Mouse (Mus musculus) intestine, postnatal 0 days (tissue): ENCODE results near the gene Gm11985. TPM values are rescaled to one million over a fixed set of nuclear protein-coding genes. Genes with fewer than 3 reads are reported as not detected.

Experiments used
- ATAC-seq: fragments of 200-750 bp; cut with Nextera tagmentation; 2 replicates; pipeline ENCODE4 v1.8.0; 2017; ENCODE audit warnings: mild to moderate bottlenecking, moderate TSS enrichment, moderate library complexity
- H3K27ac ChIP-seq: fragments of 300-500 bp; sonication (generic); 2 replicates; pipeline ENCODE4 v1.5.1; 2014; ENCODE audit warnings: mild to moderate bottlenecking, low read depth, low read length, moderate library complexity
- H3K27me3 ChIP-seq: fragments of 300-500 bp; sonication (generic); replicated peaks from 2 replicates; pipeline ENCODE4 v1.6.1; 2014; ENCODE audit warnings: low read length, mixed read lengths; ENCODE audit not compliant: control insufficient read depth, insufficient read depth
- H3K36me3 ChIP-seq: fragments of 300-500 bp; sonication (generic); 2 replicates; pipeline ENCODE4 v1.6.1; 2014; ENCODE audit warnings: mild to moderate bottlenecking, moderate library complexity; ENCODE audit not compliant: control insufficient read depth, insufficient read depth
- H3K4me1 ChIP-seq: fragments of 300-500 bp; sonication (generic); replicated peaks from 2 replicates; pipeline ENCODE4 v1.6.1; 2014; ENCODE audit warnings: antibody characterized with exemption, low read length, mixed read lengths; ENCODE audit not compliant: control insufficient read depth, insufficient read depth
- H3K4me2 ChIP-seq: fragments of 300-500 bp; sonication (generic); replicated peaks from 2 replicates; pipeline ENCODE4 v1.6.1; 2014; ENCODE audit warnings: low read depth, mild to moderate bottlenecking, moderate library complexity
- H3K4me3 ChIP-seq: fragments of 300-500 bp; sonication (generic); 2 replicates; pipeline ENCODE4 v1.5.1; 2014; ENCODE audit warnings: low read depth, low read length
- H3K9ac ChIP-seq: fragments of 300-500 bp; sonication (generic); 2 replicates; pipeline ENCODE4 v1.6.1; 2014; ENCODE audit warnings: mild to moderate bottlenecking, low read depth, low read length
- H3K9me3 ChIP-seq: fragments of 300-500 bp; sonication (generic); 2 replicates; pipeline ENCODE4 v1.6.1; 2016; ENCODE audit warnings: mixed run types; ENCODE audit not compliant: control insufficient read depth
- CTCF ChIP-seq: sonication (generic); IDR thresholded peaks from 2 replicates; pipeline ENCODE4 v1.5.1; 2016; ENCODE audit warnings: low read depth, mild to moderate bottlenecking, control low read depth, antibody characterized with exemption, moderate library complexity
- WGBS: fragments of 180-500 bp; shearing (Covaris S2); extraction: QIAGEN DNeasy Blood & Tissue Kit; methylation state at CpG from one replicate; pipeline ENCODE4 v1.1.7; 2014; 5-methylcytosine and 5-hydroxymethylcytosine counted together
- polyA plus RNA-seq: library from polyadenylated mRNA; unstranded; fragments of >200 nt; fragmentation: Nextera tagmentation; extraction: Ambion mirVana; gene quantifications from 2 replicates; pipeline ENCODE4 v1.2.1, GENCODE M21; 2015

The Gm11985 gene
- polyA plus RNA-seq, 1 experiment from 2014 or later: not detected

DNA sequence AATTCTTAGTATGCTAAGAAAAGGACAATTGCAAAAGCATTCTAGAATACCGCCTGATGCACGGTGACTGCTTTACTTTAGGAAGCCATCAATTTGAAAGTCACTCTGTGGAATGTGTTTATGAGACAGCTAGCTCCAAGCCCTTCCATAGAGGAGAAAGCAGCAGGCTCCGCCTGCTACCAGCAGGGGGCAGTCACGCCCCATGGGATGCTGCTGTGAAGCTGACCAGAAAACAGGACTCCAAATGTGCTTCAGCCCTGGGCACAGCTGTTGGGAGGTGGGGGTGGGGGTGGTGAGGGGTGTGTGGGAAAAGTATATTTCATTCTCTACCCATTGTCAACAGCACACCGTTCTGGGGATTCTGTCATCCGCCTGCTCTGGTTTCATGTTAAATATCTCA, 22.0 kb upstream of the Gm11985 start:
- Histone ChIP-seq H3K4me2 (no peak overlapping the region), H3K36me3 (no peaks in the 10 kb centered on the region), H3K9ac (no peak overlapping the region), H3K4me3 (no peak overlapping the region), H3K4me1 (no peaks in the 10 kb centered on the region), H3K27me3 (peaks cover 39% of the 10 kb centered on the region), H3K27ac (no peak overlapping the region), H3K9me3 (no peaks in the 10 kb centered on the region)
- ATAC-seq: no peak
- TF ChIP-seq CTCF: peak; percentile 91
- 14% methylated on average over 6 of the region's 6 CpGs for WGBS

DNA sequence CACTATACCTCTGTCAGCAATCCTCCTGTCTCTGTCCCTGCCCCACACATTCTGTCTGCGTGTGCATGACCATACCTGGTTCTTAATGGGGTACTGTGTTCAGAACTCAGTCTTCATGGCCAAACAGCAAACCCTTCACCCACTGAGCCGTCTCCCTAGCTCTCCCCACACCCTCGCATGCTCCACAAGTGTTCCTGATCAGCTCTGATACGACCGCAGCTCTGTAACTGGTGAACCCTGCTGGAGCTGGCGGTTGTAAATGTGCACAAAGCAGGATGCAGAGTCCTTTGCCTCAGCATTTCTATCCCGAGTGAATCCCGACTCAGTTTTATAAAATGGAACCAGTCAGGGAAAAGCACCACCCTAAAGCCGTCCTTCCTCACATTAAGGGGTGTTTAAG, 15.5 kb upstream of the Gm11985 start:
- Histone ChIP-seq H3K9me3 (no peaks in the 10 kb centered on the region), H3K27me3 (no peaks in the 10 kb centered on the region), H3K27ac (no peak overlapping the region), H3K4me1 (no peaks in the 10 kb centered on the region), H3K4me3 (no peak overlapping the region), H3K9ac (no peak overlapping the region), H3K36me3 (no peaks in the 10 kb centered on the region), H3K4me2 (no peak overlapping the region)
- ATAC-seq: no peak
- 86% methylated on average over 9 of the region's 9 CpGs for WGBS
- no peak for TF ChIP-seq CTCF

DNA sequence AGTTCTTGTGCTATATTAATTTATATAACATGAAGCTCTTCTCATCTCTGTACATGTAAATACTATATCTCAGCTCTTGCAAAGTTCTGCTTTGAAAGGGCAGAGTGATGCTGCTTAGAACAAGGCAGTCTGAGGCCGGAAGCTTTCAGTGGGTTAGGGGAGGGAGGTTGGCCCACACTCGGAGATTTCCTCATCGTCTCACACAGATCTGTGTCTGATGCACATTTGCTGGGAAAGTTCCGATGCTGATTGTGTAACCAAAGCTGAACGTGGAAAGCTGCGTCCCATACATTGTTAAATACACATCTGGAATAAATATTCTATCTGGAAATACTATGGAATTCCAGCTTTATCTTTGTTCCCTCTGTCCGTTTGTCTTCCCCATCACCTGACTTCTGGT, 13.8 kb upstream of the Gm11985 start:
- H3K4me3 ChIP-seq: no peak overlapping the region
- ATAC-seq: no peak
- no peak overlapping the region for H3K4me2 ChIP-seq
- 61% methylated on average over 7 of the region's 7 CpGs for WGBS
- H3K4me1 ChIP-seq: no peaks in the 10 kb centered on the region
- H3K36me3 ChIP-seq: no peaks in the 10 kb centered on the region
- H3K9me3 ChIP-seq: no peaks in the 10 kb centered on the region
- no peak for TF ChIP-seq CTCF
- H3K9ac ChIP-seq: no peak overlapping the region
- no peaks in the 10 kb centered on the region for H3K27me3 ChIP-seq
- no peak overlapping the region for H3K27ac ChIP-seq

DNA sequence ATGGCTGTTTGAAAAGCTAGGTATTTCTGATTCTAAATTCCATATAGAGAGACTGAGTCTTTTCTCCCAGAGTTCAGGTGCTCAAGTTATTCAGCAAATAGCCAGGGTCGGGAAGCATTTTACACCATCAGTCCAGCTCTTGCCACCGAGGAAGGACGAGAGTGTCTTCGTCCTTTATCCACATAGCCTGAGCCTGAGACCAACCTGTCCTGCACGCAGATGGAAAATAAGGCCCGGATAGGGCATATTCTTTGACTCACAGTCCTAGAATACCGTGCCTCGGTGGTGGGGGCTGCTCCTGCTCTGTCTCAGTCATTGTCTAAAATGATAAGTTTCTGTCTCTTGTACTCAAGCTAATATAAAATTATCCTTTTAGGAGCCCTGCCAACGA, 12.0 kb upstream of the Gm11985 start:
- H3K9me3 ChIP-seq: no peaks in the 10 kb centered on the region
- no peaks in the 10 kb centered on the region for H3K4me1 ChIP-seq
- WGBS: 76% methylated on average over 9 of the region's 9 CpGs
- H3K4me3 ChIP-seq: no peak overlapping the region
- H3K27me3 ChIP-seq: no peaks in the 10 kb centered on the region
- no peak overlapping the region for H3K4me2 ChIP-seq
- TF ChIP-seq CTCF: no peak
- H3K9ac ChIP-seq: no peak overlapping the region
- H3K27ac ChIP-seq: no peak overlapping the region
- no peaks in the 10 kb centered on the region for H3K36me3 ChIP-seq
- ATAC-seq: no peak

DNA sequence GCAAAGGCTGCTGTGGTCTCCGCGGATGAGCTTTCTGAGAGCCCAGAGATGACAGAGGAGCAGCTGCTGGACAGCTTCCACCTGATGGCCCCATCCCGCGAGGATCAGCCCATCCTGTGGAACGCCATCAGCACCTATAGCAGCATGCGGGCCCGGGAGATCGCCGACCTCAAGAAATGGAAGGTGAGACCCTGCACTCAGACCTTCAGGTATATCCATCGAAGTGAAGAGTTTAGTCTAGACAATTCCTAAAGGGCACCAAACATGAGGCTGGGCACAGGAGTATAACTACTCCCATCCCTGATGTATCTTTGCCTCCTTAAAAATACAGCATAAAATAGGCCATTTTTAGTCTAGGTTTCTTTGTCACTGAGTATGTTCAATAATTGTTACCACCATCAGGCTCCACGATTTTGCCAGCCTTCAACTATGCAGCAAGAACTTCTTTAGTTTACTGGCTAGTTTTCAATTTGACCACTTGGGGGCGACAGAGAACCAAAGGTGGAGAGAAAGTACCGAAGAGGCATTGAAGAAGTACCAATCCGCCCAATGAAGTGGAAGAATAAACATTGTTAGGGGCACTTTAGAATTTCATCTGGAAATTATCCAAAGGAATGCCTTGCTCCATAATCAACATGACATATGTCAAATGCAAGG, 11.5 kb upstream of the Gm11985 start:
- Histone ChIP-seq H3K4me1 (no peaks in the 10 kb centered on the region), H3K27me3 (no peaks in the 10 kb centered on the region), H3K9me3 (no peaks in the 10 kb centered on the region), H3K27ac (no peak overlapping the region), H3K4me2 (no peak overlapping the region), H3K36me3 (no peaks in the 10 kb centered on the region), H3K9ac (no peak overlapping the region), H3K4me3 (no peak overlapping the region)
- 48% methylated on average over 14 of the region's 14 CpGs for WGBS
- no peak for ATAC-seq
- TF ChIP-seq CTCF: peak; percentile 88

DNA sequence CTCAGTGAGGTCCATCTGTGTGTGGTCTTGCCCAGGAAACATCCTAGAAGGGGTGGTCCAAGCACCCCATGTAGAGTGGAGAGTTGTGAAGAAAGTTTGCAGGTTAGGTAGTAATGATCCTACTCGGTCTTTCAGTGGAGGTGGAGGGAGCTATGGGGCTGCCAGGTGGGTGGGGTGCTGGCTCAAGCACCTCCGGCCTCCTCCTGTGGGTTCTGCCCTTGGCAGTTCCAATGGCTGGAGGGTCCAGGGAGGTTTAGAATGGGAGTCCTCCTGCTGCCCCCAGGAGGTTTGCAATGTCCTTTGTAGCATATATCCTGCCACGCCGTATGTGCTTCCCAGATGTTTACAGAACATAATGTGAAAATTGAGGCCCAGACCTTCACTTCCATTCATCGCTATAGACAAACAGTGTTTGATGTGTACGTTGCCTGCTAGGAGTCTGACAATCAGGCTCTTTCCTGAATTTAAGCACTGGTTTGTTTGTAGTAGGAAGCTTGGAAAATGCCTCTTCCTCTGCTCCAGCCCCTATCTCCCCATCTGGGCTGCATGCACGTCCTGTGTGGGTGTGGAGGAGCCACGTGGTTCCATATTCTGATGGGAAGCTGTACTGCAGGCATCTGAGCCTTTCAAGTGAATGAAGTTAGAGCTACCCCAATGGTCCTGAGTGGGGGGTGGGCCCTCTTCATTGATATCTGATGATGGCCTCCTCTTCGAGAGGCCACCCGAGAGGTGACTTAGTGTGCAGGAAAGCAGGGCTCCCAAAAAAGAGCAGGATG, 10.3 kb upstream of the Gm11985 start:
- Histone ChIP-seq H3K27me3 (no peaks in the 10 kb centered on the region), H3K4me2 (no peak overlapping the region), H3K9me3 (no peaks in the 10 kb centered on the region), H3K36me3 (no peaks in the 10 kb centered on the region), H3K27ac (no peak overlapping the region), H3K9ac (no peak overlapping the region), H3K4me3 (no peak overlapping the region), H3K4me1 (no peaks in the 10 kb centered on the region)
- no peak for ATAC-seq
- WGBS: 67% methylated on average over 10 of the region's 10 CpGs
- TF ChIP-seq CTCF: no peak
